Mouse (Mus musculus) frontal cortex, postnatal 36 days (tissue): ENCODE measurements around the gene Pml.

Experiments
- DNase-seq, 2 experiments: peaks; one replicate each; pipeline ENCODE4 v3.0.0; 2022; ENCODE audit warnings: low spot score in 2 of 2

Pml gene

GRCm38 (mm10) chr9:58249592-58250192 is at the start of gene Pml:
Gene Pml (minus strand): TSS chr9:58249786.
- peak; percentile 54 to 69 for DNase-seq

DNA sequence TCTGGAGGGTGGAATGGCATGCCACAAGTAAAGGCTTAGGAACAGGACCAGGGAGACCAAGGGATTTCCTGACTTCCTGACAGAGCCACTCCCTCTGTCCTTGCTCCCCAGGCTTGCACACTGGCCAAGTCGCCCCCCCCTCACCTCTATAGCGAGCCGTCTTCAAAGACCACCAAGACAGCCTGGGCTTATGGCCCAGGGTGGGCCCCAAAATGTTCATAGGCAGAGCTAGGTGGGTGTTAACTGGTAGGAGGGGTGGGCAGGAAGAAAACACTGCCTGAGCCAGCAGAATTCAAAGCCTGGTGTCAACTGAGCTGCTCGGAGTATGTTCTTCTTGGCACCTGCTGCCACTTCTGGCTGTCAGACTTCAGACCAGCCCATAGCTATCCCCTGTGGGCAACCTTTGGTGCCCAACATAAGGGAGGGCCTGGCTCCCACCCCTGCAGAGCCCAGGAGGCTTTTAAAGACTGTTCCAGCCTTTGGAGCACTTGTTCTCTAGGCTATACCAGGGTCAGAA is 48.4 kb upstream of the Pml start:
- DNase-seq: no peak

- DNase-seq: no peak
These were observed 47.5 kb upstream of the Pml start for GRCm38 (mm10) chr9:58297065-58297464.

DNA sequence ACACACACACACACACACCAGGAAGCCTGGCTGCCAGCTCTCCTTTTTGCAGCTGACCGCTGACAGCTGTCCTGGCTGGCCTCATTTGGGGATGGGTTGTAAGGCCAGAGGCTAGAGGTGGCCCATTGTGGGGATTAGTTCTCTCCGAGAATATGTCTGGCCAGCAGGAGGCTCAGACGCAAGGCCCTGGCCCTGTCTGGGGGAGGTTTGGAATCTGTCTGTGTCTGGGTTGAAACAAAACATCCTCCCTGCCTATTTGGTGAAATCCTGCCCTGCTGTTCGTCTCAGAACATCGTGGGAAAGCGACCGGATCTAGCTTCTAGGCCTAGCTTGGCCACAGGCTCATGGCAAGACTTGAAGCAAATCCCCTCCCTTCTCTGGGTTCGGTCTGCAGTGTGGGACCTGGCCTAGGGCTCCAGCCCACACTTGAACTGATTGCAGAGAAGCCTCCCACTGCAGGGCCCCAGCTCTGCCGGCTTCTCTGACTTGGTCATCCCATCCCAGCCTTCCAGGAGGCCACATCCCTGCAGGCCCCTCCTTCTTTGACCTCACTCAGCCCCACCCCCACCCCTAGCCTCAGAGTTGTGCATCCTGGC is 46.3 kb upstream of the Pml start:
- DNase-seq: no peak

DNA sequence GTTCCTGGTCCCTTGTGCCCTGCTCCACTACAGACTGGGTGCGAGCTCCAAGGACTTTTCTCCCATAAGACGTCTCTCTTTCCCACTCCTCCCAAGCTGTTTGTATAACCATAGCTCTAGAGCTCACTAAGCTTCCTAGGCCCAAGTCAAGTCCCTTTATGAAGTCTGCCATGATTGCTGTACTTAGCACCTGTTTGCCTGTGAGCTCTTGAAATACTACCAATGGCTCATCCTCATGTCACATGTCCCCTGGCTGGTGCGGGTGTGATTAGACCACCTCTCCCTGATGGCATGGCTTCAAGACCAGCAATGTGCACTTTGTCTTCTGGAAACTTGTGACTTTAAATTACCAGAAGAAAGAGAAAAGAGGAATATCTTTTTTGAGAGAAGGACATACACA is 45.8 kb upstream of the Pml start:
- no peak for DNase-seq

DNA sequence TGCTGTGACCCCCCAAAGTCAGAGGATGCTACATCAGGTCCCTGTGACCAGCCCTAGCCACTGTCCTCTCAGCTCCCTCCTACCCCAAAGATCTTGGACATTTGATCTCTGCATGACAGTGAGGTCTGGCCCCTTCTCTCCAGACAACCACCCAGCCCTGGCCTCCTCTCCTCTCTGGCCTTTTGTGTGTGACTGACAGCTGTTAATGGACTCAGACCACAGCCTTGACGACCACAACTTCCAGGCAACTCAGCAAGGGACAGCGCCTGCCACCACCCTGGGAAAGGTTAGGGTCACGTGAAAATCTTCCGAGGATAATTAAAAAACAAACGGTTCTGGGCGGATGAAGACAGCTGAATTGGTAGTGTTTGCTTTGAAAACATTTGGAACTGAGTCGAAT is 44.9 kb upstream of the Pml start:
- no peak for DNase-seq

DNA sequence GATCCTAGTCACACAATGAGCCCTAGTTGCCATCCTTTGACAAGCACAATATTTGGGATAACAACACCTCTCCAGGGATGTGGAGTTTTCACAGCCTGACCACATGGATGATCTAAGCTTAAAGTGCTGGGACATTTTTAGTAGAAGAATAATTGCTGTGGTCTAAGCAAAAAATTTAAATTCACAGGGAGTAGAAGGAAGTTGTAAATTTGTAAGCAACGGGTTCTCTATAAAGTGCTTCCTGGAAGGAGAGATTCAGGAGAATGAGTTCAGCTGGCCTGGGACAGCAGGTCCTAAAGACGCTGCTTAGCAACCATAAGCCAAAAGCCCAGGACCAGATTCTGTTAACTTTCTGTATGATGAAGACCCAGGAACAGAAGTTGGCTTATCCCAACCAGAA is 40.3 kb upstream of the Pml start:
- no peak for DNase-seq

DNA sequence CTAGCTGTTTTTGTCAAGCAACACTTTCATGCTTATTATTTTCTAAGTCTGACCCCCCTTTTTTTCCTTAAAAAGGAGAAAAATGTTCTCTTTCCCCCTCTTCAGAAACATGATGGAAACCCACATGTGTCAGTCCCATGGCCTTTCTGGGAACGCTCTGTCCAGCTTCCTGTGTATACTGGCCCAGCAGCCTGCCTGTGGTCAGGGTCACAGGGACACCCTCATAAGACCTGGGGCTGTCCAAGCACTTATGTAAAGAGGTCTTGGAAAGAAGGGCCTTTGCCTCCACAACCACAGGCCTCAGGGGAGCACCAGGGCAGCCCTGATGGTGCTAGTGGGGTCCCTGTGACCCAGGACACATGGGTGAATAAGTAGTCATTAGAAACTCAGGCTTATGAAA is 39.5 kb upstream of the Pml start:
- DNase-seq: no peak

- DNase-seq: no peak
These were observed 33.8 kb upstream of the Pml start for GRCm38 (mm10) chr9:58283431-58283830.

GRCm38 (mm10) chr9:58281597-58281996 is 32.0 kb upstream of the Pml start:
- no peak for DNase-seq

GRCm38 (mm10) chr9:58280259-58281109 is 30.9 kb upstream of the Pml start:
- peak; percentile 43 to 66 for DNase-seq

DNA sequence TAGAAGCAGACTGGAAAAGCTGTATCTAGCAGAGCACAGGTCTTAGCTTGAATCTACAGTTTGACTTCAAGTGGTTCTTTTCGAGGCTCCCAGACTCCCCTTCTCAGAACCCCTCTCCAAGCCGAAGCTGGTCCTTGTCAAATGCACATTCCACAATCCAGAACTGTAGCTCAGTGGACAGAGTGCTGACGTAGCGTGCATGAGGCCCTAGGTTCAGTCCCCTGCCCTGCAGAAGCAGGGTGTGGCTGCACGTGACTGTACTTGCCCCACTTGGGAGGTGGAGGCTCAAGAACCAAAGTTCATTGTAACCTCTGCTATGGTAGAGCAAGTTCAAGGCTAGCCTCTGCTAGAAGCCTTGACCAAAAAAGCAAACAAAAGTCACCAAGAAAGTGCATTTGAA is 30.2 kb upstream of the Pml start:
- no peak for DNase-seq

DNA sequence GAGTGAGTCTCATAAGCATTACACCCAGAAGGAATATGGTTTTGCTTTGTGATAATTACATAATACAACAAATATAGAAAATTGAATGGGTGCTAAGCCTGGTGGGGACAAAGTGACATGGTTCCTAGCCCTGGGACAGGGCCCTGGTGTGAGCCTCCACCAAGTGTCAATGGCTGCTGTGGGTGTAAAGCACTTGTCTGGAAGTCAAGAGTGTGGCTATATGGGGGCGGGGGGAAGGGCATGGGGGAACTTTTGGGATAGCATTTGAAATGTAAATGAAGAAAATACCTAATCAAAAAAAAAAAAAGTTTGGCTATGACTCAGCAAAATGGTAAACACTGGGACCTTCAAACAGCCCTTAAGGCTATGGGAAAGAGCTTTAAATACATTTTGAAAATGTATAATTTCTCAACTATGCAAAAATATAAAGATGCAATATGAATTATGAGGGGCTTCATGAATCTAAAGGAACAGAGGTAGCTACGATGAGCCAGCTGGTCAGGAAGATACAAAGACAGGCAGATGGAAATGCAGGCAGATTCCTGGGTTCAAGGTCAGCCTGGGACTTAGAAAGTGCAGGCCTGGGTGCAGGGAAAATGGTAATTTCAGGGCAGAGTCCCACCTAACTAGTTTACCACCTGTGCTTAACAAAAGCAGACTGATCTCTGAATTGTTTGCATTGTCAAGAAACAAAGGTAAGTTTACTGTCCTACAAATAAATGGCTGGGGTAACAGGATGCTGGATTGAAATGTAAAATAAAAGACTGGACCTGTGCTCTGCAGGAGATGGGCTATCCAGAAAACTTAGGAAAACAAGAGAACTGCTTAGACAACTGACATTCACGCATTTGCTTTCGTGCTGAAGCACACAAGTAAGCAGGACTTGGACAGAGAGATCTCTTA is 29.5 kb upstream of the Pml start:
- no peak for DNase-seq

- DNase-seq: no peak
These were observed 28.7 kb upstream of the Pml start for GRCm38 (mm10) chr9:58278313-58278712.

DNA sequence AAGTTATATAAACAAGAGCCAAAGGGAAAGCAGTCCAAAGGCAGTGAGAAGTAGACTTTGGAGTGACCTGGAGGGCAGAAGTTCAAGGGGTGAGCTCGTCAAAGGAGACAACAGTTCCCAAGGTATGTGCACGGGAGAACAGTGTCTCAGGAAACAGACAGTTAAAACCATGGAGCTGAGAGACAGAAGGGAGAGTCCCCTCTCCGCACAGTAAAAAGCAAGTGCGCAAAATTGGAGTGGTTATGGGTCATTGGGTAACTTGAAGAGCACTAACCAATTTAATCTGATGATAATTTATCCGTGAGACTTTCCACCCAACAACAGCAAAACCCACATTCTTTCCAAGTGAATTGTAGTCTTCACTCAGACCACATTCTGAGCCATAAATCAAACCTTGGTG is 26.8 kb upstream of the Pml start:
- no peak for DNase-seq

GRCm38 (mm10) chr9:58275797-58276196 is 26.2 kb upstream of the Pml start:
- DNase-seq: no peak

GRCm38 (mm10) chr9:58275115-58275774 is 25.7 kb upstream of the Pml start:
- DNase-seq: no peak

DNA sequence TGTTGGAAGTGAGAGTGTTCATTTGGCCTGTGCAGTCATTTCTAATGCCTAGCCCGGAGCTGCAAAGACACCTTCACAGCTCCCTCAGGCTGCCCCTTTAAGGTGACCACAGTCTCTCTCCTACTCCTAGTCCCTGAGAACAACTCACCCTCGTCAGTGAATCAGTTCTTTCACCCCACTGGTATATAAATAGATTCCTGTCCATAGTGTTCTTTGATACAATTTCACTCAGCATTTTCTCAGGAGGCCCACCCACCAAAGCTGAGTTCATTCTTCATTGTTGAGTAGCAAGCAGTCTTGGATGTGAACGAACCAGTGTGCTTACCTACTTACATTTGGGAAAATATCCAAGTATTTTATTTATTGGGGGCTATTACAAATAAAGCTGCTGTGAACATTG is 25.0 kb upstream of the Pml start:
- DNase-seq: no peak

DNA sequence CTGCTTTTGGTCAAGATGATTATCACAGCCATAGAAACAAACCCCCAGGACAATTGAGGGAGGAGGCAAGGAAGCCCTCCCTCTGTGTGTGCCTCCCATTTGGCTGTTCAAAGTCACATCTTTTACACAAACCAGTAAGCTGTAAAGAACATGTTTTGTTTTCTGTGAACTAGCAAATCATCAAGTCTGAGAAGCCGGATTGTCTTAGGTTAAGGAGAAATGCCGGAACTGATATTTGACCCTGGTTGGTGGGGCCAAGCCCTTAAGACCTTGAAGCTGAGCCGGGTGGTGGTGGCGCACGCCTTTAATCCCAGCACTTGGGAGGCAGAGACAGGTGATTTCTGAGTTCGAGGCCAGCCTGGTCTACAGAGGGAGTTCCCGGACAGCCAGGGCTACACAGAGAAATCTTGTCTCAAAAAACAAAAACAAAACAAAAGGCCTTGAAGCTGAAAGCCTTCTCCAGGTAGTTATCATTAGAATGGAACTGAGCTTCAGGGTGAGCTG is 24.6 kb upstream of the Pml start:
- DNase-seq: no peak

GRCm38 (mm10) chr9:58272855-58273254 is 23.3 kb upstream of the Pml start:
- DNase-seq: no peak

DNA sequence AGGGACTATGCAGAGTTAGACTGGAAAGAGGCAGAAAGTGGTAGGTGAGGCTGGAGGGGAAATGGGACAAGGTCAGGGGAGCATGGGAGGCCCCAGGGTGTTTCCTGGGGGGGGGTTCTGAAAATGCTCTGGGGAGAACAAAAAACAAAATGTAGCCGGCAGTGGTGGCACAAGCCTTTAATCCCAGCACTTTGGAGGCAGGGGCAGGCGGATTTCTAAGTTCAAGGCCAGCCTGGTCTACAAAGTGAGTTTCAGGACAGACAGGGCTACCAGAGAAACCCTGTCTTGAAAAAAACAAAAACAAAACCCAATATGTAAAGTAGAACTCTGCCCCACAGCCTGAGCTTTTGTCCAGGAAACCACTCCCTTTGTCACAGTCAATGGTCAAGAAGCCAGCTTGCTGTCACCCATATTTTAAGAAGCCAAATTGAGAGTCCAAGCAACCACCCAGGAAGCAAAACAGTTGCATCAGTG is 22.5 kb upstream of the Pml start:
- DNase-seq: no peak
